Mouse (Mus musculus) liver, embryonic 13.5 days (tissue): Measurements from ENCODE around the gene Cnr2. TPM values are rescaled to one million over a fixed set of nuclear protein-coding genes. Genes with fewer than 3 reads are reported as not detected.
A peak's percentile ranks its signal among the peaks of the same experiment; 100 is the strongest.

Experiments
- ATAC-seq: fragments of 200-750 bp; cut with Nextera tagmentation; 2 replicates; pipeline ENCODE4 v1.8.0; 2017; ENCODE audit warnings: low read depth, mild to moderate bottlenecking, moderate number of reproducible peaks, moderate library complexity
- DNase-seq: peaks from one replicate; pipeline ENCODE4 v3.0.0; 2022
- H3K27ac ChIP-seq: fragments of 300-500 bp; sonication (generic); 2 replicates; pipeline ENCODE4 v1.5.1; 2015; ENCODE audit warnings: moderate library complexity, mild to moderate bottlenecking, inconsistent platforms
- H3K27me3 ChIP-seq: fragments of 300-500 bp; sonication (generic); 2 replicates; pipeline ENCODE4 v1.6.1; 2015; ENCODE audit warnings: mild to moderate bottlenecking, inconsistent platforms
- H3K36me3 ChIP-seq: fragments of 300-500 bp; sonication (generic); 2 replicates; pipeline ENCODE4 v1.6.1; 2015; ENCODE audit warnings: mild to moderate bottlenecking, inconsistent platforms
- H3K4me1 ChIP-seq: fragments of 300-500 bp; sonication (generic); replicated peaks from 2 replicates; pipeline ENCODE4 v1.6.1; 2015; ENCODE audit warnings: inconsistent platforms
- H3K4me2 ChIP-seq: fragments of 300-500 bp; sonication (generic); 2 replicates; pipeline ENCODE4 v1.6.1; 2015; ENCODE audit warnings: inconsistent platforms, mild to moderate bottlenecking, moderate library complexity
- H3K4me3 ChIP-seq: fragments of 300-500 bp; sonication (generic); replicated peaks from 2 replicates; pipeline ENCODE4 v1.5.1; 2015; ENCODE audit warnings: mild to moderate bottlenecking, inconsistent platforms
- H3K9ac ChIP-seq: fragments of 300-500 bp; sonication (generic); 2 replicates; pipeline ENCODE4 v1.6.1; 2015; ENCODE audit warnings: mild to moderate bottlenecking, inconsistent platforms
- H3K9me3 ChIP-seq: fragments of 300-500 bp; sonication (generic); replicated peaks from 2 replicates; pipeline ENCODE4 v1.6.1; 2016; ENCODE audit warnings: inconsistent platforms
- WGBS: fragments of 180-500 bp; shearing (Covaris S2); methylation state at CpG from one replicate; pipeline ENCODE4 v1.1.7; 2015; ENCODE audit not compliant: insufficient replicate concordance; 5-methylcytosine and 5-hydroxymethylcytosine counted together
- polyA plus RNA-seq: library from polyadenylated mRNA; unstranded; fragments of >200 nt; fragmentation: Nextera tagmentation; extraction: Ambion mirVana; gene quantifications from 2 replicates; pipeline ENCODE4 v1.2.1, GENCODE M21; 2015

Cnr2 gene
- polyA plus RNA-seq, 1 experiment from 2014 or later, result 2.5 TPM

GRCm38 (mm10) chr4:135868996-135869395, 26.2 kb upstream of the Cnr2 start:
- Histone ChIP-seq H3K4me2 (no peak overlapping the region), H3K9ac (no peak overlapping the region), H3K4me1 (peaks cover 32% of the 10 kb centered on the region), H3K9me3 (no peaks in the 10 kb centered on the region), H3K27ac (peak overlapping the region; percentile 47), H3K27me3 (no peaks in the 10 kb centered on the region), H3K36me3 (peaks cover 49% of the 10 kb centered on the region), H3K4me3 (no peak overlapping the region)
- no peak for DNase-seq
- 38% methylated on average over 2 of the region's 2 CpGs for WGBS
- no peak for ATAC-seq

- Histone ChIP-seq H3K4me3 (0 out of 2 replicates have a peak overlapping the region, but pooled peaks have one; percentile 4), H3K27me3 (no peaks in the 10 kb centered on the region), H3K27ac (no peak overlapping the region), H3K4me1 (peaks cover 46% of the 10 kb centered on the region), H3K9ac (0 out of 2 replicates have a peak overlapping the region, but pooled peaks have one; percentile 1), H3K9me3 (no peaks in the 10 kb centered on the region), H3K4me2 (peak overlapping the region; percentile 34; the same call in 1 of the 2 replicates), H3K36me3 (peaks cover 43% of the 10 kb centered on the region)
- no peak for DNase-seq
- ATAC-seq, result no peak
- WGBS, result 59% methylated on average over 2 of the region's 2 CpGs
Observed at GRCm38 (mm10) chr4:135870227-135871023, 24.8 kb upstream of the Cnr2 start.

GRCm38 (mm10) chr4:135872015-135872414, 23.2 kb upstream of the Cnr2 start:
- Histone ChIP-seq H3K4me2 (peak overlapping the region; percentile 89), H3K9ac (peak overlapping the region; percentile 89), H3K4me1 (peaks cover 62% of the 10 kb centered on the region), H3K9me3 (no peaks in the 10 kb centered on the region), H3K36me3 (peaks cover 36% of the 10 kb centered on the region), H3K4me3 (peak overlapping the region; percentile 76), H3K27me3 (no peaks in the 10 kb centered on the region), H3K27ac (peak overlapping the region; percentile 40)
- 32% methylated on average over 3 of the region's 3 CpGs for WGBS
- ATAC-seq, result no peak
- no peak for DNase-seq

DNA sequence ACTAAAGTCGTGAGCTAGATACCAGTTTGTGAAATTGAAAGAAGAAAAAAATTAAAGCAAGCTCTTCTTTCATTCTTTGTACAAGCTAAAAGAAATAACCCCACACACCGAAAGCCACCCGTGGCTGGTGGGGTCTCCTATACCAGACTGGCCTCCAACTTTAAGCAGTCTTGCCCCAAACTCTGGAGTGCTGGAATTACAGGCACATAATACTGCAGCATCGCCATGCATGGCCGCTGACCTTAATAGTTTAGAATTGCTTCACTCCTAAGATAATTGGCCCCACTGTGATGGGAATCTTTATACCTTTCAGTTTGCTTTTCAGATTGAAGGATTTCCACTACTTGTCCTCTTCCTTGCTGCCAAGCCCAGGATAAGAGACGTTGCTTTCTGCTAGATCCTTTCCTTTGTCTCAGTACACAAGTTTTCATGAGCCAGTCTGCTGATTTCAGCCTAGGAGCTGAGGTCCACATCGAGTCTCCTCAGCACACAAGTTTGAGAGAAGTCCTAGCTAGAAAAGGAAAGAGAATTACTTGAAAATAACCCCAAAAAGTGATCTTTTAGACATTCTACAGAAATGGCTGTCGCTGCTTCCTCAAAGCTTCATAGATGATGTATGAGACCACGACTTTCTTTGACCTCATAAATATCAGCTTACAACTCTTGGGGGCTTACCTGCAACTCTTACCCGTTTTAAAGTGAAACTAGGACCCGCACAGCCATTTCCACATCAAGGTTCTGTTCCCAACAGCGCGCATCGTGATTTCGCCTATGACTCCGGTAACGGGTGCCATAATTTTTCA, 22.4 kb upstream of the Cnr2 start:
- Histone ChIP-seq H3K4me2 (peak overlapping the region; percentile 89), H3K9me3 (no peaks in the 10 kb centered on the region), H3K9ac (peak overlapping the region; percentile 89), H3K27me3 (no peaks in the 10 kb centered on the region), H3K36me3 (peaks cover 35% of the 10 kb centered on the region), H3K4me3 (peak overlapping the region; percentile 76), H3K4me1 (peaks cover 63% of the 10 kb centered on the region), H3K27ac (peak overlapping the region; percentile 93)
- no peak for ATAC-seq
- 10% methylated on average over 17 of the region's 17 CpGs for WGBS
- no peak for DNase-seq

DNA sequence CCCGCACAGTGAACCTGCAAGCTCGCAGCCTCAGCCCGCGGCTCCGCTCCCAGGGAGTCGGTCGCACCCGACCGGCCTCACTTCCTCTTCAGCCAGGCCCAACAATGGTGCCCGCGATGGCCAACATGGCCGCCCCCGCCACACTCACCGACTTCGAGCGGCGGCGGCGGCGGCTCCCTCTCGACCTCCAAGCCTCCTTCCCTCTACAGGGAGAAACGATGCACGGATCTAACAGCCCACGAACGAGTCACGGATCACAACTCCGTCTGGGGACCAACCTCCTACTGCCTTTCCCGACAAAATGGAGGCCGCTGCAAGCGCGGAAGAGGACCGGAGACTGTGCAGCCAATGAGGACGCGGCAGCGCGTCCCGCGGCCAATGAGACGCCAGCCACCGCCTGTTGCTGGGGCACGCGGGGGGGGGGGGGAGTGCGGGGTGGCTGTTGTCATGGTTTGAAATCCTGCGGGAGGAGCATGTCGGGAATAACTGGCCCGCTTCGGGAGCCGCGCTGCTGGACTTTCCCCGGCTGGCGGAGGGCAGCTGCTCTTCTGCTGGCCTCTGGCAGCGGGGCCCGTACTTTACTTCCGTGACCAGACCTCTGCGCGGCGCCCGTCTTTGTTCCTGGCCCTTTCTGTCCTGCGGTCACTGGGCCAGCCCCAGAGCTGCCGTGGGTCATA, 21.5 kb upstream of the Cnr2 start, which contains the start of gene Pnrc2:
Gene Pnrc2 (minus strand): TSS at position 325 of the 677 bp plus-strand sequence.
- H3K9ac ChIP-seq, result peak within 1 kb of the TSS; percentile 89
- peak within 1 kb of the TSS; percentile 89 for H3K4me2 ChIP-seq
- peak within 1 kb of the TSS; percentile 93 for H3K27ac ChIP-seq
- H3K9me3 ChIP-seq, result no peaks in the 10 kb centered on the region
- peaks cover 63% of the 10 kb centered on the region for H3K4me1 ChIP-seq
- ATAC-seq (peak; percentile 94), DNase-seq (peak; percentile 86)
- WGBS, result under 1% methylated on average over 58 of the region's 60 CpGs
- H3K27me3 ChIP-seq, result no peaks in the 10 kb centered on the region
- H3K4me3 ChIP-seq, result peak within 1 kb of the TSS; percentile 76
- peaks cover 34% of the 10 kb centered on the region for H3K36me3 ChIP-seq

DNA sequence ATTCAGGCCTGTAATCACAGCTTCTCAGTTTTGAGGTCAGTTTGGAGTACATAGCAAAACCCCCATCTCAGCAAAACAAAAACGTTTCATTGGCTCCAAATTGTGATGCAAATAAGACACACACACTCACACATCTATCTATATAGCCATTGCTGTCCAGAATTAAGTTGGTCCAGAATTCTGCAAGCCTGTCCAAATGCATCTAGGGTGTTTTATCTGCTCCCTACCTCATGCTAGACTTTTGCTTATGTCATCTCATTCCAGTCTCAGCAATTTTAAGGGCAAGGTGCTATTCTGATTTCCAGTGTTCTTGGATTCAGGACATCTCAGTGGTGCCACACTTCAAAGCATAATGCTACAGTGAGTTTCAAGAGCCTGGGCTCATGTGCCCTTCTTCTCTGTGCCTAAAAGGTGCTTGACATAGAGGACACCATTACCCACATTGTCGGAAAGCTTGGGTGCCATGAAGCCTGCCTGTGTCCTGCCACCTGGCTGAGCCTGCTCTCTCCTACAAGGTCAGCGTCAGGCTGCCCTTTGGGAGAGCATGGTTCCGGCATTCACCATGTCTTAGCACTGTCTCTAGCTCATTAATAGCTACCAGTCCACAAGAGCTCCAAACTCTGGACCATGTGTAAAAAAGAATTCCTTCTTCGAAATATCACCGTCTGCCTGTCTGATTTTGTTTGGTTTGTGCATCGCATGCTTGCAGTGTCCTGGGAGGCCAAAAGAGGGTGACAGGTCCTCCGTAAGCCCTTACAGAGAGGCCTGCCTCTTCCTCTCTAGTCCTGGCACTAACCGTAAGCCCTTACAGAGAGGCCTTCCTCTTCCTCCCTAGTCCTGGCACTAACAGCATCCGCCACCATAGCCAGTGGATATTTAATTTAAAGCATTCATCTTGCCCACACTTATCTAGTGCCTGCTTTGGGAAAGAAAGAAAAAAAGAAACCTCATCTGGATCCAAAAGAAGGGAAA, 20.3 kb upstream of the Cnr2 start:
- Histone ChIP-seq H3K4me2 (peak overlapping the region; percentile 89), H3K4me1 (peaks cover 56% of the 10 kb centered on the region), H3K9me3 (no peaks in the 10 kb centered on the region), H3K9ac (peak overlapping the region; percentile 89), H3K36me3 (peaks cover 24% of the 10 kb centered on the region), H3K27me3 (no peaks in the 10 kb centered on the region), H3K27ac (peak overlapping the region; percentile 93), H3K4me3 (peak overlapping the region; percentile 76; the same call in 1 of the 2 replicates)
- DNase-seq (no peak), ATAC-seq (no peak)
- 71% methylated on average over 10 of the region's 10 CpGs for WGBS

- H3K4me3 ChIP-seq, result peak overlapping the region; percentile 50
- peak overlapping the region; percentile 89 for H3K4me2 ChIP-seq
Observed at GRCm38 (mm10) chr4:135875546-135875945, 19.6 kb upstream of the Cnr2 start.

DNA sequence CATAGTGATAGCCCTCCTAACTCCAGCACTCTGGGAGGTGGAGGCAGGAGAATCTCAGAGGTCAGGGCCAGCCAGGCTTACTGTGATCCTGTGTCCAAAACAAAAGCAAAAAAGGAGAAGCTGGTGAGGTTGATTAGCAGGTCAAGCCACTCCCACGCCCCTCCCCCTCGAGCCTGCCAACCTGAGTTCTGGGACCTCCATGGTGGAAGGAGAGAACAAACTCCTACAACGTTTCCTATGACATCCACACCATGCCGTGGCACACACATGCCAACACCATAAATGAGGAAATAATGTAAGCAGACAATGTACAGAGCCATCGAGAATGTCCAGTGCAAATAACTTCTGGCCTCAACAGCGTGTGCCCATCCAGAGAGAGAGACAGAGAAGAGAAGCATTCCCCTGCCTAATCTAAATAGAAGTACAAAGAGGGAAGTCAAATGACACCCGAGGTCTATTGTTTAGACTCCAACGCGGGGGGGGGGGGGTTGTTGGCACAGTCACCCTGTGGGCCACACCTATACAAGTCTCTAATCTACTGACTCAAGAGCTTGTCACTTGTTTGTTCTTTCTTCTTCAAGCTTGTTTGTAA, 19.1 kb upstream of the Cnr2 start:
- peaks cover 48% of the 10 kb centered on the region for H3K4me1 ChIP-seq
- DNase-seq, result peak; percentile 66

More at GRCm38 (mm10) chr4:135875546-135875945, 19.6 kb upstream of the Cnr2 start:
- H3K27ac ChIP-seq, result peak overlapping the region; percentile 93
- H3K27me3 ChIP-seq, result no peaks in the 10 kb centered on the region
- H3K9me3 ChIP-seq, result no peaks in the 10 kb centered on the region
- H3K4me1 ChIP-seq, result peaks cover 53% of the 10 kb centered on the region
- peak overlapping the region; percentile 62 for H3K9ac ChIP-seq
- H3K36me3 ChIP-seq, result peaks cover 20% of the 10 kb centered on the region
- WGBS, result 26% methylated on average over 7 of the region's 7 CpGs
- no peak for DNase-seq
- ATAC-seq, result no peak

DNA sequence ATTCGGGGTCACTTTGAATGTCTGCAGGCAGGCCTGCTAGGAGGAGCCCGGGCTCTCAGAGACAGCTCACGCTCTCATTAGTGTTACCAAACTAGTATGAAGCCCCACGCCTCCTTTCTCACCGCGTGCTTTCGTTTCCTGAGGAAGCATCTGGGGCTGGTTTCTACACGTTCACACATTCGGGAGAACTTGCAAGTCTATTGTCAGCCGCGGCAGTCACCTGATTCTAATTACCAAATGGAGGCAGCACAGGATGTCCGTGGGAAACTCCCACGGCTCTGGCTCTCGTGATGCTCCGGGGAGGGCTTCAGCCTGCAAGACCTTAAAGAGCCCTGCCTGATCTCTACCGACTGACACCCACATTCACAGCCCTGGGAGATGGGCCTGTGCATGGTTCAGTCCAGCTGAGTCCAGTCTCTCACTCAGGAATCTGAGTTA, 18.6 kb upstream of the Cnr2 start:
- Histone ChIP-seq H3K9ac (peak overlapping the region; percentile 62), H3K27ac (peak overlapping the region; percentile 93), H3K4me1 (peaks cover 45% of the 10 kb centered on the region), H3K9me3 (no peaks in the 10 kb centered on the region), H3K4me3 (peak overlapping the region; percentile 50), H3K36me3 (peaks cover 13% of the 10 kb centered on the region), H3K27me3 (no peaks in the 10 kb centered on the region), H3K4me2 (peak overlapping the region; percentile 89)
- ATAC-seq (no peak), DNase-seq (peak; percentile 55)
- 1% methylated on average over 16 of the region's 16 CpGs for WGBS

More for the DNA sequence above, 19.1 kb upstream of the Cnr2 start:
- ATAC-seq, result peak; percentile 16; the same call in 1 of the 2 replicates
- H3K9ac ChIP-seq, result peak overlapping the region; percentile 62
- H3K4me2 ChIP-seq, result peak overlapping the region; percentile 89
- under 1% methylated on average over 9 of the region's 9 CpGs for WGBS
- H3K36me3 ChIP-seq, result peaks cover 16% of the 10 kb centered on the region
- H3K4me3 ChIP-seq, result peak overlapping the region; percentile 50
- no peaks in the 10 kb centered on the region for H3K27me3 ChIP-seq
- H3K27ac ChIP-seq, result peak overlapping the region; percentile 93
- H3K9me3 ChIP-seq, result no peaks in the 10 kb centered on the region

DNA sequence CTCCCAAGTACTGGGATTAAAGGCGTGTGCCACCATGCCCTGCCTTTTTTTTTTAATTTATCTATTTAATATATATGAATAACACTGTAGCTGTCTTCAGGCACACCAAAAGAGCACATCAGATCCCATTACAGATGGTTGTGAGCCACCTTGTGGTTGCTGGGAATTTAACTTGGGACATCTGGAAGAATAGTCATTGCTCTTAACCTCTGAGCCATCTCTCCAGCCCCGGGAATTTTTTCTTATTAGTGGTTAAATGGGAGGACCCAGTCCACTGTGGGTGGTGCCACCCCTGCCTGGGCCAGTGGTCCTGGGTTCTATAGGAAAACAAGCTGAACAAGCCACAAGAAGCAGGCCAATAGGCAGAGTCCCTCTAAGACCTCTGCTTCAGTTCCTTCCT, 17.5 kb upstream of the Cnr2 start:
- ATAC-seq (no peak), DNase-seq (no peak)
- WGBS, result 57% methylated on average over 2 of the region's 2 CpGs
- H3K4me3 ChIP-seq, result no peak overlapping the region
- no peak overlapping the region for H3K9ac ChIP-seq
- peaks cover 34% of the 10 kb centered on the region for H3K4me1 ChIP-seq
- H3K27ac ChIP-seq, result no peak overlapping the region
- H3K36me3 ChIP-seq, result peaks cover 1% of the 10 kb centered on the region
- H3K27me3 ChIP-seq, result no peaks in the 10 kb centered on the region
- H3K4me2 ChIP-seq, result no peak overlapping the region
- H3K9me3 ChIP-seq, result no peaks in the 10 kb centered on the region
